Mouse (Mus musculus): ENCODE data around the gene Hapln4.

Hapln4 gene

DNA sequence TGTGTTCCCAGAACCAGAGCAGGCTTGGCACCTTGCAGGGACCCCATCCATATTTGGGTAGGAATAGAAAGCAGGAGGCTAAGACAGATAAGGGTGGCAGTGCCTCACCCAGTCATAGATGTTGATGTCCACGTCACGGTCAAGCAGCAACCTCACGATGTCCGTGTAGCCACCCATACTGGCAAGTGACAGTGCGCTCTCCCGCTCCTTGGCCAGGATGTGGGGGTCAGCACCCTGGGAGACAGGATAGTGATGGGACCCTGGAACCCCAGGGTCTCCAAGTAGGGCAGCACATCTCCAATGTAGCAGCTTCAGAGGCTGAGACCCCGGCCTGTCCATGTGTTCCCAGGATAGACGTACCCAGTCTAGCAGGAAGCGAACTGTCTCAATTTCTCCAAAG lies 51.7 kb downstream of the Hapln4 start:
- in situ Hi-C loops (cut with MboI; ENCODE audit: unreplicated experiment in 2 of 2), result no loop called here

DNA sequence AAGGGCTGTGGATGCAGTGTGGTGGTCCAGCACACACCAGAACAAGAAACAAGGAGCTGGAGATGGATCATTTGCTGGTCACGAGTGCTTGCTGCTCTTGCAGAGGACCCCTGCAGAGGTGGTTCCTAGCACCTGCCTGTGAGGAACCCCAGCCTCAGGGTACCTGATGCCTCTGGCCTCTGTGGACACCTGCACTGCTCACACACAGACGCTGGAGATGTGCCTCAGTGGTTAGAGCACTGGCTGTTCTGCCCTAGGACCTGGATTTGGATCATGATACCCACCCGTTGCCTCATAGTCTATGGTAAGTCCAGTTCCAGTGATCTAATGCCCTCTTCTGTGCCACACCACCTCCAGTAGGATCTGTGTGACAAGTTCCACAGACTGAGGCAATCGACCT lies 53.3 kb downstream of the Hapln4 start:
- in situ Hi-C loops (cut with MboI; ENCODE audit: unreplicated experiment in 2 of 2), result no loop called here

DNA sequence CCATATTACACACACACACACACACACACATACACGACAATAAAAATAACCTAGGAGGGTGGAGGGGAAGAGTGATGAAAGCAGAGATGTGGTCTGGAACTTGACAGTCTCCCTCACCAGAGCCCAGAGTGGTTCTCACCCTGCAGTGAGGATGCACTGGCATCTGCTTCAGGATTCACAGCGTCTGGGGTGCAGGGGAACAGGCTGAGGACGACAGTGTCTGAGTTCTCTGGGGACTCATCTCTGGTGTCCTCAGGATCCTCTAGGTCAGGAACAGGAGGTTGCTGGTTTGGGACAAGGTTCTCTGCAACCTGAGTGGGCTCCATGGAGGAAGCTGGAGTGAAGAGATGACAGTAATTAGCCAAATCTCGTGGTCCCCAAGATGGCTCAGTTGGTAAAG lies 54.6 kb downstream of the Hapln4 start:
- in situ Hi-C loops (cut with MboI; ENCODE audit: unreplicated experiment in 2 of 2), result no loop called here

DNA sequence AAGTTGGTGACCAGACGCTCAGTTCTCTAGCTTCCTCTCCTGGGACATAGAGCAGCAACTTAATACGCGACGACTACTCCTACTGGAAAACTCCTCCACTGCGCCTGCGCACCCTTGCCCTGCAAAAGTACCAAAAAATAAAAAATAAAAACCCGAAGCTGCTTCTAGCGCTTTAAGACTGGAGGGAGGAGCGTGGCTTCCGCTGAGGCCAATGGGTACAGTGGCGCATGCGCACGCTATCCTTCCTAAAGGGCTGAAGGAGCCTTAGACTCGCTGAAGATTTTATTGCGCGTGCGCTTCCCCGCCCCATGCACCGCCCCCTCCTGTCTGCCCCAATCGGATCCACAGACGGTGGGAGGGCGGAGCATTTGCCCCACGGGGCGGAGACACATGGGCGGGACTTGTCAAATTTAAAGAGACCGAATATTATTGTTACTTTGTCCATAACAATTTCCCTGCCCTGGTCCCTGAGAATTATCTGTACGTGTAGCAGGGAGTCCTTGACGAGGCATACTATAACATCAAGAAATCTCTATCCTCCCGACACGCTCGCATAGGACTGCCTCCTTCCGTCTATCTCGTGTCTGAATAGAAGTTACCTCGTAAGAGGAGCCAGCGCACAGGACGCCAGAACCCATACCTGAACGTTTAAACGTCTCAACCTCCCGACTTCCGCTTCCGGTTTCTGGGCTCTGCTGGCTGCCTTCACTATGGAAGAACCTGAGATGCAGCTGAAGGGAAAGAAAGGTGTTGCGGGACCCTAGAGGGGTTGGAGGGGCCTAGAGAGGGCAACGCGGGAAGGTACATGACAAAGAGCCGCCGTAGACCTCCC lies 56.0 kb downstream of the Hapln4 start, which contains the start of the genes Rfxank, Borcs8 and Mef2b:
Gene Rfxank (minus strand): TSS at position 129 of the 832 bp plus-strand sequence.
Gene Borcs8 (plus strand): TSS at position 474 of the 832 bp plus-strand sequence.
Gene Mef2b (plus strand): TSS at position 686 of the 832 bp plus-strand sequence.
- in situ Hi-C loops (cut with MboI; ENCODE audit: unreplicated experiment in 2 of 2), result no loop called here

- in situ Hi-C loops (cut with MboI; ENCODE audit: unreplicated experiment in 2 of 2), result no loop called here
Measured at GRCm38 (mm10) chr8:70139981-70140380, 56.7 kb downstream of the Hapln4 start.
